Mouse (Mus musculus) small intestine, adult 2 months (tissue): ENCODE measurements around the gene Slc6a16.

Experiments
- CTCF ChIP-seq: fragments of 200-500 bp; IDR thresholded peaks from 2 replicates; pipeline ENCODE4 v1.5.1; 2012; ENCODE audit warnings: low read depth, mild to moderate bottlenecking, control low read depth, inconsistent platforms, low read length, moderate library complexity, mixed read lengths; ENCODE audit not compliant: insufficient replicate concordance, insufficient read length; ENCODE audit errors: extremely low read depth
- POLR2A ChIP-seq: fragments of 200-500 bp; IDR thresholded peaks from 2 replicates; pipeline ENCODE4 v1.6.1; 2012; ENCODE audit warnings: low read depth, mild to moderate bottlenecking, control low read depth, inconsistent platforms, low read length, moderate library complexity

DNA sequence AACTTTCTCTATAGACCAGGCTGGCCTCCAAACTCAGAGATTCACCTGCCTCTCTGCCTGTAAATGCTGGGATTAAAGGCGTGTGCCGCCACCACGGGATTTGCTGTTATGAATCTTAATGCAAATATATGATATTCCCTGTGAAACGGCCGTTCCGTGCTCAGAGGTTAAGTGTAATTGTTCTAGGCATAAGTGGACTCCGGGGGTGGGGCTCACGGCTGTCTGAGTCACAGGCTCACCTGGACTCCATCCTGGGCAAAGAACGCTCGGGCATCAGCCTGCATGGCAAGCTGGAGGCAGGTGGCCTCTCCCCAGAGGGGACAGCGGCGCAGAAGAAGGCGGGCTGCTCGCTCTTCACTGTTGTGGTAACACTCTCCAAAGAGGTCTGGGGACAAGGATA lies 75.7 kb downstream of the Slc6a16 start:
- TF ChIP-seq POLR2A (no peak), CTCF (no peak)
